8 mouse cellular contexts compared by ENCODE assay signal in genomic region chr5:103817754-103818153, GRCm38 (mm10).
DNase-seq lines count a peak whose midpoint lies in the region; ATAC-seq and TF ChIP-seq lines count a peak whose summit lies in the region.

No protein-coding gene starts in this region.

- WGBS in forebrain, embryonic 16.5 days = 12% methylated on average over 1 of the region's 1 CpGs
- WGBS in lung, embryonic 14.5 days = 19% methylated on average over 1 of the region's 1 CpGs

- no peaks in the 10 kb centered on the region; the same call in 1 of the 2 replicates for H3K79me2 ChIP-seq in MEL (ENCODE audit: control insufficient read depth, insufficient read depth, low read length, poor library complexity)

- no peak for TF ChIP-seq POLR2A in MEL (IDR thresholded peaks at IDR 0.05; ENCODE audit: control insufficient read depth in 1 of 2, insufficient read depth in 1 of 2, low read depth in 1 of 2, low read length in 2 of 2, poor library complexity in 1 of 2)

- no peaks in the 10 kb centered on the region for H3K27me3 ChIP-seq in MEL (ENCODE audit: control insufficient read depth in 1 of 2, insufficient read depth in 2 of 2, low read length in 2 of 2)
- no peaks in the 10 kb centered on the region for H3K27me3 ChIP-seq in forebrain, embryonic 16.5 days (replicated peaks; ENCODE audit: control insufficient read depth, insufficient read depth, low read length)
- no peaks in the 10 kb centered on the region for H3K27me3 ChIP-seq in lung, embryonic 14.5 days (ENCODE audit: insufficient read depth, low read length)

- no peak for TF ChIP-seq EP300 in MEL (IDR thresholded peaks at IDR 0.05; ENCODE audit: low read depth in 1 of 2, low read length in 2 of 2)

- H3K4me1 ChIP-seq in MEL (ENCODE audit: control insufficient read depth in 1 of 2, insufficient read depth in 2 of 2, low read length in 2 of 2) = peaks cover 4 to 14% of the 10 kb centered on the region in 2 experiments
- H3K4me1 ChIP-seq in forebrain, embryonic 16.5 days (replicated peaks; ENCODE audit: control insufficient read depth, insufficient read depth, low read length) = no peaks in the 10 kb centered on the region
- no peaks in the 10 kb centered on the region for H3K4me1 ChIP-seq in lung, embryonic 14.5 days (ENCODE audit: insufficient read depth)

- peak; percentile 71 to 95 (median 94) for TF ChIP-seq CTCF in MEL (IDR thresholded peaks at IDR 0.05 in 2 of 3, conservative IDR thresholded peaks at IDR 0.05 in 1 of 3; ENCODE audit: control insufficient read depth in 1 of 3, insufficient read depth in 1 of 3, low read depth in 2 of 3, low read length in 3 of 3, poor library complexity in 1 of 3, severe bottlenecking in 1 of 3)
- TF ChIP-seq CTCF in lung, embryonic 14.5 days (IDR thresholded peaks at IDR 0.05; ENCODE audit: low read depth) = peak; percentile 96

- no peak overlapping the region for H3K9ac ChIP-seq in MEL (ENCODE audit: control insufficient read depth, low read depth, low read length, poor library complexity, severe bottlenecking)
- H3K9ac ChIP-seq in forebrain, embryonic 16.5 days (replicated peaks; ENCODE audit: low read depth, low read length) = no peak overlapping the region
- no peak overlapping the region for H3K9ac ChIP-seq in lung, embryonic 14.5 days

- no peak overlapping the region for H3K4me2 ChIP-seq in forebrain, embryonic 16.5 days (ENCODE audit: low read length)
- no peak overlapping the region for H3K4me2 ChIP-seq in lung, embryonic 14.5 days

- peak; percentile 94 for TF ChIP-seq RAD21 in MEL (IDR thresholded peaks at IDR 0.05; ENCODE audit: low read depth, low read length)

- H3K9me3 ChIP-seq in MEL (replicated peaks; ENCODE audit: insufficient read depth, low read length) = no peaks in the 10 kb centered on the region
- no peaks in the 10 kb centered on the region for H3K9me3 ChIP-seq in forebrain, embryonic 16.5 days (ENCODE audit: control insufficient read depth, low read length)
- H3K9me3 ChIP-seq in lung, embryonic 14.5 days (ENCODE audit: low read depth, low read length) = no peaks in the 10 kb centered on the region

- DNase-seq in MEL (ENCODE audit: low read depth, low spot score) = peak; percentile 82
- DNase-seq in cerebellum, adult 11 months = peak; percentile 78
- peak; percentile 86 for DNase-seq in heart, postnatal 4 days
- DNase-seq in layer of hippocampus, adult 9-10 months (ENCODE audit: low spot score) = peak; percentile 39
- DNase-seq in lung, embryonic 14.5 days = peak; percentile 87
- DNase-seq in ovary, adult 18-20 months (ENCODE audit: low spot score) = peak; percentile 62
- peak; percentile 52 to 66 for DNase-seq in thymus, adult 18-20 months

- H3K36me3 ChIP-seq in MEL (ENCODE audit: control insufficient read depth in 1 of 2, insufficient read depth in 2 of 2, low read length in 2 of 2) = peaks cover 10 to 19% of the 10 kb centered on the region in 2 experiments
- no peaks in the 10 kb centered on the region for H3K36me3 ChIP-seq in forebrain, embryonic 16.5 days (ENCODE audit: control insufficient read depth, insufficient read depth)
- H3K36me3 ChIP-seq in lung, embryonic 14.5 days (ENCODE audit: insufficient read depth) = no peaks in the 10 kb centered on the region

- H3K27ac ChIP-seq in MEL (ENCODE audit: control insufficient read depth, low read depth, low read length) = no peak overlapping the region
- H3K27ac ChIP-seq in forebrain, embryonic 16.5 days (ENCODE audit: low read length) = no peak overlapping the region
- no peak overlapping the region for H3K27ac ChIP-seq in lung, embryonic 14.5 days (ENCODE audit: low read depth)

- H3K4me3 ChIP-seq in MEL (ENCODE audit: control insufficient read depth in 1 of 2, insufficient read depth in 1 of 2, low read depth in 2 of 2, low read length in 2 of 2) = no peak overlapping the region
- no peak overlapping the region for H3K4me3 ChIP-seq in forebrain, embryonic 16.5 days (replicated peaks; ENCODE audit: low read length)
- H3K4me3 ChIP-seq in lung, embryonic 14.5 days (ENCODE audit: low read depth, low read length) = no peak overlapping the region

- peak; percentile 58 for ATAC-seq in forebrain, embryonic 16.5 days
- ATAC-seq in lung, embryonic 14.5 days (ENCODE audit: insufficient read depth) = peak; percentile 50; the same call in 1 of the 2 replicates

TF ChIP-seq in MEL, 35 proteins besides CTCF, POLR2A, EP300 and RAD21:
- TF ChIP-seq ZNF384 (IDR thresholded peaks at IDR 0.05; ENCODE audit: low read depth, low read length) (peak; percentile 60), ZC3H11A (IDR thresholded peaks at IDR 0.05; ENCODE audit: low read depth, low read length) (peak; percentile 94), MYB (IDR thresholded peaks at IDR 0.05; ENCODE audit: low read depth, low read length) (no peak), POLR2AphosphoS2 (IDR thresholded peaks at IDR 0.05; ENCODE audit: low read length) (no peak), HCFC1 (IDR thresholded peaks at IDR 0.05; ENCODE audit: low read depth, low read length) (0 out of 2 replicates have a peak, but pooled peaks have one; percentile 28), SMC3 (IDR thresholded peaks at IDR 0.05; ENCODE audit: low read depth, low read length) (peak; percentile 96), CHD1 (IDR thresholded peaks at IDR 0.05; ENCODE audit: low read depth, low read length) (no peak)
